Mouse (Mus musculus) gastrocnemius, adult 2 months (tissue): ENCODE results near the gene Hist1h1d. TPM values are rescaled to one million over a fixed set of nuclear protein-coding genes. Genes with fewer than 3 reads are reported as not detected.
"Not testable (repeated sequence)": the region's sequence is repeated elsewhere in the genome, so short reads cannot be mapped to it uniquely, and the experiment has no call there.

ENCODE experiments used
- DNase-seq: peaks from one replicate; pipeline ENCODE4 v3.0.0; 2022
- H3K27ac ChIP-seq: fragments of 200-600 bp; 2 replicates; pipeline ENCODE4 v1.8.1; 2022; ENCODE audit warnings: mild to moderate bottlenecking
- H3K4me3 ChIP-seq: fragments of 200-600 bp; 2 replicates; pipeline ENCODE4 v1.8.1; 2022; ENCODE audit warnings: mild to moderate bottlenecking, moderate library complexity
- CTCF ChIP-seq: fragments of 200-600 bp; IDR thresholded peaks from 2 replicates; pipeline ENCODE4 v1.8.1; 2022; ENCODE audit warnings: antibody characterized with exemption, mild to moderate bottlenecking, moderate library complexity
- intact Hi-C: fragments of 180-260 bp; cut with DNase I; formaldehyde crosslinking; loops from one replicate; pipeline ENCODE4 v1.15.1; 2025
- total RNA-seq, 2 experiments: library from RNA; stranded (reverse); gene quantifications; 2 replicates each; pipeline ENCODE4 v1.2.3; 2021

Gene Hist1h1d
- total RNA-seq, 2 experiments from 2014 or later = 0.56 to 0.81 TPM

- TF ChIP-seq CTCF = no peak
- H3K4me3 ChIP-seq = peak within 1 kb of the TSS; percentile 74
- H3K27ac ChIP-seq = peak within 1 kb of the TSS; percentile 96
- intact Hi-C loops = no loop called here
- peak; percentile 63 for DNase-seq
These were observed 8.9 kb upstream of the Hist1h1d start, which contains the start of gene Hist1h3f for GRCm38 (mm10) chr13:23543965-23544786. Gene Hist1h3f (plus strand): TSS chr13:23544052.

- Histone ChIP-seq H3K4me3 (peak overlapping the region; percentile 74), H3K27ac (peak overlapping the region; percentile 96)
- DNase-seq, intact Hi-C loops: not testable (repeated sequence)
These were observed 8.3 kb upstream of the Hist1h1d start for GRCm38 (mm10) chr13:23544787-23545120.

- intact Hi-C loops = no loop called here
- no peak overlapping the region for H3K4me3 ChIP-seq
- no peak overlapping the region for H3K27ac ChIP-seq
- no peak for TF ChIP-seq CTCF
- no peak for DNase-seq
These were observed 6.4 kb upstream of the Hist1h1d start for GRCm38 (mm10) chr13:23546694-23547093.

- TF ChIP-seq CTCF = no peak
- intact Hi-C loops = no loop called here
These were observed 2.3 kb upstream of the Hist1h1d start for GRCm38 (mm10) chr13:23550761-23551145.

GRCm38 (mm10) chr13:23551146-23551834 lies 1.8 kb upstream of the Hist1h1d start, which contains the start of gene Hist1h4f:
Gene Hist1h4f (minus strand): TSS chr13:23551648.
- peak; percentile 73 for DNase-seq
- TF ChIP-seq CTCF = peak; percentile 61
- intact Hi-C loops = not testable (repeated sequence)
- H3K4me3 ChIP-seq = peak within 1 kb of the TSS; percentile 73
- H3K27ac ChIP-seq = peak within 1 kb of the TSS; percentile 82

More at GRCm38 (mm10) chr13:23550761-23551145, 2.3 kb upstream of the Hist1h1d start:
- DNase-seq = no peak
- H3K4me3 ChIP-seq = peak overlapping the region; percentile 73
- peak overlapping the region; percentile 82 for H3K27ac ChIP-seq

GRCm38 (mm10) chr13:23551931-23552914 lies 839 bp upstream of the Hist1h1d start:
- TF ChIP-seq CTCF = no peak
- DNase-seq = no peak
- intact Hi-C loops = no loop called here
- Histone ChIP-seq H3K27ac (peak overlapping the region; percentile 82), H3K4me3 (peak overlapping the region; percentile 73)

- peak overlapping the region; percentile 81 for H3K4me3 ChIP-seq
- peak overlapping the region; percentile 84 for H3K27ac ChIP-seq
- DNase-seq = no peak
- no peak for TF ChIP-seq CTCF
- intact Hi-C loops = no loop called here
These were observed 1.3 kb downstream of the Hist1h1d start for GRCm38 (mm10) chr13:23554393-23554792.

- Histone ChIP-seq H3K27ac (peak overlapping the region; percentile 84), H3K4me3 (peak overlapping the region; percentile 81)
- intact Hi-C loops = no loop called here
- DNase-seq = peak; percentile 76
- TF ChIP-seq CTCF = no peak
These were observed 2.1 kb downstream of the Hist1h1d start for GRCm38 (mm10) chr13:23554925-23555838.

- no peak for TF ChIP-seq CTCF
- H3K4me3 ChIP-seq = peak overlapping the region; percentile 81
- intact Hi-C loops = no loop called here
These were observed 2.9 kb downstream of the Hist1h1d start for GRCm38 (mm10) chr13:23555839-23556416.

GRCm38 (mm10) chr13:23556906-23557305 lies 3.8 kb downstream of the Hist1h1d start:
- Histone ChIP-seq H3K4me3 (no peak overlapping the region), H3K27ac (no peak overlapping the region)
- TF ChIP-seq CTCF = no peak
- DNase-seq = no peak
- intact Hi-C loops = no loop called here

More at GRCm38 (mm10) chr13:23555839-23556416, 2.9 kb downstream of the Hist1h1d start:
- DNase-seq = peak; percentile 38
- peak overlapping the region; percentile 84 for H3K27ac ChIP-seq

- not testable (repeated sequence) for DNase-seq, H3K27ac ChIP-seq, H3K4me3 ChIP-seq
- intact Hi-C loops = loop anchor here (10.0 kb wide), 1 partner anchor 174 kb away; the partner anchor contains the start of gene Hist1h1c
These were observed 7.6 kb downstream of the Hist1h1d start for GRCm38 (mm10) chr13:23560699-23561098.

- Histone ChIP-seq H3K4me3 (peak overlapping the region; percentile 86), H3K27ac (peak overlapping the region; percentile 98)
- intact Hi-C loops = loop anchor here (10.0 kb wide), 1 partner anchor 173 kb away; the partner anchor contains the start of gene Hist1h1c
- DNase-seq = not testable (repeated sequence)
These were observed 8.4 kb downstream of the Hist1h1d start for GRCm38 (mm10) chr13:23561531-23561882.

- Histone ChIP-seq H3K4me3 (peak within 1 kb of the TSS; percentile 86), H3K27ac (peak within 1 kb of the TSS; percentile 98)
- intact Hi-C loops = loop anchor here (10.0 kb wide), 1 partner anchor 173 kb away; the partner anchor contains the start of gene Hist1h1c
- peak; percentile 92 for DNase-seq
These were observed 9.0 kb downstream of the Hist1h1d start, which contains the start of gene Hist1h3e for GRCm38 (mm10) chr13:23561883-23562659. Gene Hist1h3e (minus strand): TSS chr13:23562369.
